ENCODE assay signal across 14 mouse cellular contexts in the genomic region with DNA sequence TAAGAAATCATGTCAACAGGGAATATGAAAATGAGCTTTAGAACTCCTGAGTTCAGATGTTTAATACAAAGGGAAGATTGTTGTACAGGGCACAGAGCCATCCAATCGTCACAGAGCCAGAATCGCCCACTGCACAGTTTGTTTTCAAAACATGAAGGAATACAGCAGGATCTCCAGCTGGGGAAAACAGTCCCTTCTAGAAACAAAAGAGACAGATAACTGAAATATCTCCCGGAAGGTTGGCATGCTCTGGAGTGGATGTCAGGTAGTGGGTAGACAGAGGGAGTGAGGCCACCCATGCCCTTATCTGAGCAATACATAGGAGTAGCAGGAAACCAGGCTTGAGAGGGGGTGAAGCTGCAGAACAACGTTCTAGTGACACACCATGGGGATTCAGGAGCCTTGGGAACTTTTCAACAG.
A peak's percentile ranks its signal among the peaks of the same experiment; 100 is the strongest.
DNase-seq lines count a peak whose midpoint lies in the region; ATAC-seq lines count a peak whose summit lies in the region.
"Had no signal": no experiment of that assay in that cellular context is flagged by ENCODE, and none has a peak within 500 bp of the region (broad histone marks: within the 10 kb centered on the region; RNA-seq: fewer than 3 reads in every experiment).

No protein-coding gene starts in this region.

- peak; percentile 73 for DNase-seq in midbrain, embryonic 11.5 days (ENCODE audit: low spot score, missing footprints)
- DNase-seq in midbrain, embryonic 14.5 days = no peak
- peak; percentile 29 to 49 for DNase-seq in heart, adult 9 months (ENCODE audit: low spot score in 2 of 2)
- DNase-seq in heart, postnatal 36 days = peak; percentile 29 to 51
- DNase-seq in ovary, postnatal 14 days (ENCODE audit: low spot score) = peak; percentile 38
- DNase-seq in thymus, postnatal 0 days (ENCODE audit: low spot score) = no peak
- no peak for DNase-seq in spleen, adult 12 weeks (ENCODE audit: low spot score)
- DNase-seq: adrenal gland, postnatal 14 days; cerebellum, adult 8-10 months; gastrocnemius, postnatal 36 days; kidney, postnatal 14 days; thymus, postnatal 36 days had no signal

- no peak overlapping the region for H3K4me2 ChIP-seq in midbrain, embryonic 11.5 days
- H3K4me2 ChIP-seq in midbrain, embryonic 14.5 days (ENCODE audit: low read length) = no peak overlapping the region
- H3K4me2 ChIP-seq: neural tube, embryonic 12.5 days had no signal

- no peak overlapping the region for H3K27ac ChIP-seq in midbrain, embryonic 11.5 days (ENCODE audit: low read depth, low read length)
- H3K27ac ChIP-seq in midbrain, embryonic 14.5 days (replicated peaks; ENCODE audit: low read depth, low read length) = no peak overlapping the region
- H3K27ac ChIP-seq: limb, embryonic 10.5 days; neural tube, embryonic 12.5 days had no signal

- no peak overlapping the region for H3K4me3 ChIP-seq in midbrain, embryonic 11.5 days (ENCODE audit: low read depth, low read length)
- no peak overlapping the region for H3K4me3 ChIP-seq in midbrain, embryonic 14.5 days (replicated peaks; ENCODE audit: low read depth, low read length)
- H3K4me3 ChIP-seq: limb, embryonic 10.5 days; neural tube, embryonic 12.5 days had no signal

- no peaks in the 10 kb centered on the region for H3K4me1 ChIP-seq in midbrain, embryonic 11.5 days (ENCODE audit: control insufficient read depth, insufficient read depth, low read length)
- H3K4me1 ChIP-seq in midbrain, embryonic 14.5 days (ENCODE audit: control insufficient read depth, insufficient read depth, low read length) = peaks cover 3% of the 10 kb centered on the region; the same call in 1 of the 2 replicates
- H3K4me1 ChIP-seq: limb, embryonic 10.5 days; neural tube, embryonic 12.5 days had no signal

- no peaks in the 10 kb centered on the region for H3K27me3 ChIP-seq in midbrain, embryonic 11.5 days (ENCODE audit: control insufficient read depth, insufficient read depth, low read length)
- H3K27me3 ChIP-seq in midbrain, embryonic 14.5 days (ENCODE audit: control insufficient read depth, insufficient read depth, low read length) = no peaks in the 10 kb centered on the region
- H3K27me3 ChIP-seq: neural tube, embryonic 12.5 days had no signal

- H3K9ac ChIP-seq in midbrain, embryonic 11.5 days (ENCODE audit: low read length) = no peak overlapping the region
- no peak overlapping the region for H3K9ac ChIP-seq in midbrain, embryonic 14.5 days (replicated peaks; ENCODE audit: low read length)
- H3K9ac ChIP-seq: neural tube, embryonic 12.5 days had no signal

- 72% methylated on average over 4 of the region's 4 CpGs for WGBS in midbrain, embryonic 11.5 days
- 68% methylated on average over 4 of the region's 4 CpGs for WGBS in midbrain, embryonic 14.5 days

- no peaks in the 10 kb centered on the region for H3K9me3 ChIP-seq in midbrain, embryonic 11.5 days (ENCODE audit: control insufficient read depth, low read length)
- no peaks in the 10 kb centered on the region for H3K9me3 ChIP-seq in midbrain, embryonic 14.5 days (ENCODE audit: control insufficient read depth, low read length)
- H3K9me3 ChIP-seq: limb, embryonic 10.5 days; neural tube, embryonic 12.5 days had no signal

- intact Hi-C loops in heart, postnatal 36 days (cut with DNase I) = no loop called here

- H3K36me3 ChIP-seq in midbrain, embryonic 11.5 days (ENCODE audit: control insufficient read depth, insufficient read depth, low read length) = no peaks in the 10 kb centered on the region
- H3K36me3 ChIP-seq in midbrain, embryonic 14.5 days (ENCODE audit: control insufficient read depth, insufficient read depth, low read length) = no peaks in the 10 kb centered on the region
- H3K36me3 ChIP-seq: limb, embryonic 10.5 days; neural tube, embryonic 12.5 days had no signal

- no peak for ATAC-seq in midbrain, embryonic 11.5 days (ENCODE audit: low FRiP score)
- ATAC-seq in midbrain, embryonic 14.5 days (ENCODE audit: low FRiP score, low TSS enrichment) = no peak

Comparison
In these comparisons a context has a peak if more than half of its experiments do, and no peak if none do; other contexts are left out.
1. DNase-seq: peak in midbrain, embryonic 11.5 days (single experiment), heart, adult 9 months (2 of 2), heart, postnatal 36 days (2 of 2) and ovary, postnatal 14 days (single experiment); none in midbrain, embryonic 14.5 days (single experiment), thymus, postnatal 0 days (single experiment) and spleen, adult 12 weeks (single experiment).